Mouse (Mus musculus) heart, adult 2 months (tissue): ENCODE measurements around the gene Bloc1s3.

Experiments
- CTCF ChIP-seq: fragments of 200-600 bp; IDR thresholded peaks from 2 replicates; pipeline ENCODE4 v1.8.1; 2022; ENCODE audit warnings: antibody characterized with exemption, mild to moderate bottlenecking, moderate library complexity
- EP300 ChIP-seq: fragments of 200-500 bp; IDR thresholded peaks from 2 replicates; pipeline ENCODE4 v1.6.1; 2011; ENCODE audit warnings: low read depth, low read length, control low read depth; ENCODE audit not compliant: insufficient read depth
- POLR2A ChIP-seq: fragments of 200-500 bp; IDR thresholded peaks from 2 replicates; pipeline ENCODE4 v1.6.1; 2011; ENCODE audit warnings: mild to moderate bottlenecking, low read depth, low read length, control low read depth; ENCODE audit not compliant: insufficient read depth

DNA sequence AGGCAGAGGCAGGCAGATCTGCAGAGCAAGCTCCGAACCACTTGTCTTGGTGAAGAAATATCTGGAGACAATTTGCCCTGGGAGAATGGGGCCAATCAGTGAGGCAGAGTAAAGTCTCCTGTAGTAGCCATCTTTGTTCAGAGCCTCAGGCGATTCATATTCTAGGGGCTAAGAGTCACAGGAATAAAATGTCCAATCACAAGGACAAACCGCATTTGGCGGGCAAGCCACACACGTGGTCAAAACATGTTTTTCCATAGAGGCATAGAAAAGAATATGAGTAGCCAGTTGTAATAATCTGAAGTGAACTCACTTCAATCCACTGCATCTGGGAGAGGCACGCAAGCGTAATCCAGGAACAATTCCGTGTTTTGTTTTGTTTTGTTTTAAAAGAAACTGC is 24.9 kb downstream of the Bloc1s3 start:
- TF ChIP-seq CTCF (no peak), POLR2A (no peak), EP300 (no peak)
